Mouse (Mus musculus) kidney, adult 2 months (tissue): ENCODE results near the gene Havcr2. TPM values are rescaled to one million over a fixed set of nuclear protein-coding genes. Genes with fewer than 3 reads are reported as not detected.
"Not testable (repeated sequence)": the region's sequence is repeated elsewhere in the genome, so short reads cannot be mapped to it uniquely, and the experiment has no call there.

Experiments used
- DNase-seq: peaks from one replicate; pipeline ENCODE4 v3.0.0; 2021
- H3K27ac ChIP-seq: fragments of 200-500 bp; 2 replicates; pipeline ENCODE4 v1.5.1; 2012; ENCODE audit warnings: low read depth, low read length, control low read depth, inconsistent platforms; ENCODE audit not compliant: insufficient read depth
- H3K27me3 ChIP-seq: fragments of 200-500 bp; replicated peaks from 2 replicates; pipeline ENCODE4 v1.6.1; 2012; ENCODE audit warnings: mild to moderate bottlenecking, moderate library complexity, low read length, inconsistent platforms; ENCODE audit not compliant: control insufficient read depth, insufficient read depth
- H3K36me3 ChIP-seq: fragments of 200-500 bp; 2 replicates; pipeline ENCODE4 v1.6.1; 2012; ENCODE audit warnings: mild to moderate bottlenecking, moderate library complexity, low read length, inconsistent platforms; ENCODE audit not compliant: control insufficient read depth, insufficient read depth
- H3K4me1 ChIP-seq: fragments of 200-500 bp; 2 replicates; pipeline ENCODE4 v1.6.1; 2011; ENCODE audit warnings: low read length; ENCODE audit not compliant: control insufficient read depth, insufficient read depth
- H3K4me3 ChIP-seq: fragments of 200-500 bp; 2 replicates; pipeline ENCODE4 v1.5.1; 2011; ENCODE audit warnings: mild to moderate bottlenecking, low read depth, low read length, control low read depth; ENCODE audit not compliant: insufficient read depth
- CTCF ChIP-seq: fragments of 200-500 bp; conservative IDR thresholded peaks from 2 replicates; pipeline ENCODE4 v1.5.1; 2011; ENCODE audit warnings: low read depth, mild to moderate bottlenecking, control low read depth, low read length, moderate library complexity, mixed read lengths; ENCODE audit not compliant: insufficient read depth, insufficient read length
- POLR2A ChIP-seq: fragments of 200-500 bp; IDR thresholded peaks from one replicate; pipeline ENCODE4 v1.6.1; 2011; ENCODE audit warnings: low read depth, low read length, control low read depth
- WGBS: fragments of 180-500 bp; shearing (Covaris S2); methylation state at CpG from one replicate; pipeline ENCODE4 v1.1.7; 2018; 5-methylcytosine and 5-hydroxymethylcytosine counted together
- polyA plus RNA-seq: library from polyadenylated mRNA; depleted of rRNA; stranded (reverse); fragments of >200 nt; gene quantifications from 2 replicates; pipeline ENCODE4 v1.2.3, GENCODE M21; 2012; rRNA removed

Gene Havcr2
- 0.19 and 0.25 TPM in 2 replicates for polyA plus RNA-seq

DNA sequence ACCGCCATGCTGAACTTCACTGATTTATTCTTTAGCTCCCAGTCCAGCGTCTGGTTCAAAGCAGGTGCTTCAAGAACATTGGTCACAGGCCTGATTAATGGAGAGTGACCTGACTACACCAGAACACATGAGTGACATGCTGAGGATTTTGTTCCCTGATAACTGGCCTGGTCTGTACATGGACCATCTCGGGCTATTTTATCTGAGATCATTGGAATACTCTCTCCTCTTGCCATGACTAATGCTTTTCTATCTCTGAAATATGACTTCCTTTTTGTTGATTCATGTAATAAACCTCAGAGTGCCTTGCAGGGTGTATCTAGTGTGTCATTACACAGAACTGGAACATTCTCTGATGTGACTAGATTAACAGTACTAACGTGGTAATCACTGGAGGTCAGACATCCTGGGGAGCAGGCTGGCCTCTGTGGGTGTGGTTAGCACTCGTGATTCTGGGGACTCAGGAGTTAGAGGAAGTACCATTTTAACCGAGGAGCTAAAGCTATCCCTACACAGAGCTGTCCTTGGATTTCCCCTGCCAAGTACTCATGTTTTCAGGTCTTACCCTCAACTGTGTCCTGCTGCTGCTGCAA is at the start of gene Havcr2:
Gene Havcr2, plus strand, starts transcription at position 483 of the 593 bp plus-strand sequence.
- H3K4me1 ChIP-seq = no peaks in the 10 kb centered on the region
- TF ChIP-seq POLR2A (no peak), CTCF (no peak)
- H3K27ac ChIP-seq = no peak within 1 kb of the TSS
- no peaks in the 10 kb centered on the region for H3K27me3 ChIP-seq
- H3K4me3 ChIP-seq = no peak within 1 kb of the TSS
- no peaks in the 10 kb centered on the region for H3K36me3 ChIP-seq
- DNase-seq = no peak
- 68% methylated on average over 6 of the region's 6 CpGs for WGBS

DNA sequence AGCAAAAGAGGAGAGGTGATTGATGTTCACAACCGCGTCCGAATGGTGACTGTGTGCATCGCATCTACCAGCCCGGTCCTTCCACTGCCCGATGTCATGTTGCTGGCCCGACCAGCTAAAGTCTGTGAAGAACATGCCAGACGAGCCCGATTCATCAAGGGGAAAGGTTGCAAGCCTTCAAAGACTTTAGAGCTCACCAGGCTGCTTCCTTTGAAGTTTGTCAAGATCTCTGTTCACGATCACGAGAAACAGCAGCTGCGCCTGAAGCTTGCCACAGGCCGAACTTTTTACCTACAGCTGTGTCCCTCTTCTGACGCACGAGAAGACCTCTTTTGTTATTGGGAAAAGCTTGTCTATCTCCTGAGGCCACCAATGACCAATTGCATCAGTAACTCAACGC is 49.7 kb upstream of the Havcr2 start:
- no peak for DNase-seq
- 89% methylated on average over 16 of the region's 16 CpGs for WGBS
- Histone ChIP-seq H3K4me3 (no peak overlapping the region), H3K36me3 (no peaks in the 10 kb centered on the region), H3K27ac (no peak overlapping the region), H3K27me3 (no peaks in the 10 kb centered on the region), H3K4me1 (no peaks in the 10 kb centered on the region)
- TF ChIP-seq CTCF (no peak), POLR2A (no peak)

DNA sequence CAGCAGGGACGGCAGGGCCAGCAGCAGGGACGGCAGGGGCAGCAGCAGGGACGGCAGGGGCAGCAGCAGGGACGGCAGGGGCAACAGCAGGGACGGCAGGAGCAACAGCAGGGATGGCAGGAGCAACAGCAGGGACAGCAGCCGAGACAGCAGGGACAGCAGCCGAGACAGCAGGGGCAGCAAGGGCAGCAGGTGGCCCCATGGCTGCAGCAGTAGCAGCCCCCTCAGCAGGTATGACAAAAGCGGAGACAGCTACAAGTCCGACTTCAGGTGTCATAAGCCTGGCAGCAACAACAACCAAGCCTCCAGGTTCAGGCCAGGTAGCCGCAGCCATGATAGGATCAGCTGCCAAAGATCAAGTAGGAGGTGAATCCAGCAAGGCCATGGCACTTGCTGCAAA is 48.0 kb upstream of the Havcr2 start:
- 63% methylated on average over 10 of the region's 10 CpGs for WGBS
- no peak for DNase-seq
- Histone ChIP-seq H3K36me3 (no peaks in the 10 kb centered on the region), H3K4me3 (no peak overlapping the region), H3K27ac (no peak overlapping the region), H3K4me1 (no peaks in the 10 kb centered on the region), H3K27me3 (no peaks in the 10 kb centered on the region)
- no peak for TF ChIP-seq CTCF
- TF ChIP-seq POLR2A = no peak

DNA sequence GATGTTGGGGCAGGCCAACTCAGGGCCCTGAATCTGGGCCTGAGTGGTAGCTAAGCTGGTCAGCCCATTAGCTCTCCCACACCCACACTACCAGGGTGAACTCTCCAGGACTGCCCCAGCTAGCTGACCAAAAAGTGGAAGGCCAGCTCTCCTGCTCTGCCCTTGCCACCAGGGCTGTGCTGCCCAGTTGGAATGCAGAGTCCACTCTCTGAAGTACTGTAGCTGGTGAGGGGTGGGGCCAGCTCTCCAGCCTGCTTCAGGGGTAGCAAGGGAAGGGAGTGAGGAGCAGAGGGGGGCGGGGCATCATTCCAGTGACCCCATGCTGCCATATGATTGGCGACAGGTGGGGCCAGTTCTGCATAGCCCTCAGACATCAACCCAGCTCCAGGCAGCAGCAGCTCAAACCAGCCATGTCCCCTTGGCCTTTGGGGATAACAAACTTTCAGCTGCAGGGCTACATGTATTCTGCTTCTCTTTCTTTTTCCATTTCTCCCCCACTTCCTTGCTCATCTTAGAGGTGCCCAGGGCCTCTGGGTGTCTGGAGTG is 44.6 kb upstream of the Havcr2 start:
- DNase-seq = no peak
- WGBS = 53% methylated on average over 2 of the region's 2 CpGs
- Histone ChIP-seq H3K36me3 (no peaks in the 10 kb centered on the region), H3K27ac (no peak overlapping the region), H3K27me3 (no peaks in the 10 kb centered on the region), H3K4me1 (no peaks in the 10 kb centered on the region), H3K4me3 (no peak overlapping the region)
- no peak for TF ChIP-seq CTCF
- TF ChIP-seq POLR2A = no peak

DNA sequence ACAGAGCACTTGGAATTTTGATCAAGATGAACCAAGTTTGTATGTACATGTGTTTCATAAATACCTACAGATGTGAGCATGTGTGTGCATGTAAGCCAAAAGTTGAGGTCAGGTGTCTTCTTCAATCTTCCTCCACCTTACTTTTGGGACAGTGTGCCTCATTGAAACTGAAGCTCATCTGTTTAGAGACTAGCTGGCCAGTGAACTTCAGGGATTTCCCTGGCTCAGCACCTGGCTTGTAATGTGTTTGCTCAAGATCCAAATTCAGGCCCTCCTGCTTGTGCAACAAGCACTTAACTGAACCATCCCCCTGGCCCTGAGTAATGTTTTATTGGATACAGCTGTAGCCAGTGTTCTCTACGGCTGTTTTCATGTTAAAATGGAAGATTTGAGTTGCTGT is 36.3 kb upstream of the Havcr2 start:
- Histone ChIP-seq H3K4me1 (no peaks in the 10 kb centered on the region), H3K4me3 (no peak overlapping the region), H3K27ac (no peak overlapping the region), H3K27me3 (no peaks in the 10 kb centered on the region), H3K36me3 (no peaks in the 10 kb centered on the region)
- WGBS = 45% methylated on average over 1 of the region's 1 CpGs
- TF ChIP-seq CTCF = no peak
- no peak for TF ChIP-seq POLR2A
- no peak for DNase-seq

DNA sequence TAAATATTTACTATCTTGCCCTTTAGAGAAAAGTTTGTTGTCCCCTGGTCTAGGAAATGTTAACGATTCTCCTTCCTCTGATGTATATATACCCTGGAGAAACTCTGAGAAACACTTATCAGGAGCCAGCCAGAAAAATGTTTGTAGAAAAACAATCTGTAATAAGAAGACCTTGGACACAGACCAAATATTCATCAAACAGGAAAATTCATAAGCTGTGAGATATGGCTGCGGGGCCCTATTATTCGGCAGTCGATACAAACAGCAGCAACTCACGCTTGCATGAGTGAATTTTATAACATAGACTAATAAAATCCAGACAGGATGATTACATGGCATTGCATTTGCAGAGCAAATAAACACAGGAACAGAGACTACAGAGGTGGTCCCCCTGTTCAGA is 35.9 kb upstream of the Havcr2 start:
- no peak overlapping the region for H3K27ac ChIP-seq
- no peaks in the 10 kb centered on the region for H3K27me3 ChIP-seq
- no peak for DNase-seq
- H3K4me1 ChIP-seq = no peaks in the 10 kb centered on the region
- H3K36me3 ChIP-seq = no peaks in the 10 kb centered on the region
- no peak overlapping the region for H3K4me3 ChIP-seq
- WGBS = 59% methylated on average over 5 of the region's 5 CpGs
- TF ChIP-seq CTCF (no peak), POLR2A (no peak)

DNA sequence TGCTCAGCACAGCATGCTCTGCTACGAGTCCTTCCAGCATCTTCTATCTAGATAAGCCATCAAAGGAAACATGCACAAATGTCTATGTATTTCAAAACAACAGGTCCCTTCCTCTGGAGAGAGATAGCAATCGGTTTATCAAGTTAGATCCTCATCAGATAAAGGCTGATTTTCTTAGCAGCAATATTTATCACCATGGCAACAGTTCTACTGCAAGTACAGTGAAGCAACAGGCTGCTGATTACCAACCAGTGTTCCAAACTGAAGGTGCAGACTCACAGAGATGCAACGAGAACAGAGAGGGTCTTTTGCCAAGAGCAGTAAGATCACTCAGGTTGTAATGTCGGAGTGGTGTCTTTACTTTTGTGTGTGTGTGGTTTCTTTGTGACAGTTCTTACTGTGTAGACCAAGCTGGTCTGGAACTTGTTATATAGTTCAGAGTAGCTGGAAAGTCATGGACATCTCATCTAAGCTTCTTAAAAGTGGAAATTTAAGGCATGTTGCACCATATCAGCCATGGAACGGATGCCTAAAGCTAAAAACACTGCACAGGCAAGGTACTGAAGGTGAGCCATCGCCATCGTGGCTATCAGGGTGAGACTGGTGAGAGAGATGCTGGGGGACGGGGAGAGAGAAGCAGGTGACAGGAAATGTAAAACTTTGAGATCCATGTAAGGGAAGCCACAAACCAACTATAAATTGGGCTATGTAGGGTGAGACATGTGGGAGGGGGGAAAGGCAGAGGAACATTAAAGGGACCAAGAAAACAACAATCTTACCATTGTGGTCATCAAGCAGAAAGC is 33.4 kb upstream of the Havcr2 start:
- TF ChIP-seq POLR2A (no peak), CTCF (no peak)
- no peak overlapping the region for H3K27ac ChIP-seq
- 77% methylated on average over 8 of the region's 8 CpGs for WGBS

DNA sequence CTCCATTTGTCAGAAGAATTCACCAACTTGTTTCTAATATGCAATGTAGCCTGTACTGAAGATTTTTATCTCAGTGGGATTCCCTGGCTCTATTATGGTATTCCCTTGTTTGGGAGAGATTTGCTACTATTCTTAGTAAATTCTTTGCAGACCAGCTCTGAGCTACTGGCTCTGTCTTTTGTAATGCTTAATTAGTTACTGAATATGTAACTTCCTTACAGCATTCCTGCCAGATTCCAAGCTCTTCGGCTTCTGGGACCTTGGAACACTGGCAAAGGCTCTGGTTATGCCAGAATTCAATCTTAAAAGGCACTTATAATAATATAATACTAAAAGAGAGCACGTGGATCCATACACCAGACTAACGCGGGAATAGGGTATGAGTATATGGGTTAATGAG is 26.6 kb upstream of the Havcr2 start:
- H3K27ac ChIP-seq, H3K27me3 ChIP-seq, H3K4me1 ChIP-seq, H3K4me3 ChIP-seq, H3K36me3 ChIP-seq: not testable (repeated sequence)
- peak; percentile 57 for DNase-seq
- WGBS = 20% methylated on average over 4 of the region's 4 CpGs

More for the DNA sequence above, 33.4 kb upstream of the Havcr2 start:
- no peak for DNase-seq
- H3K27me3 ChIP-seq = no peaks in the 10 kb centered on the region
- H3K4me1 ChIP-seq = no peaks in the 10 kb centered on the region
- H3K36me3 ChIP-seq = no peaks in the 10 kb centered on the region
- no peak overlapping the region for H3K4me3 ChIP-seq
